Mouse (Mus musculus): Measurements from ENCODE around the gene Tmem120b.

- TF ChIP-seq POLR2A (IDR thresholded peaks at IDR 0.05; ENCODE audit: low read depth, low read length) (no peak), CTCF (IDR thresholded peaks at IDR 0.05; ENCODE audit: extremely low read depth, insufficient read depth, insufficient read length, insufficient replicate concordance) (no peak)
Observed at GRCm38 (mm10) chr5:123127031-123127430, 58.8 kb downstream of the Tmem120b start.
